Mouse (Mus musculus) heart, adult 2 months (tissue): ENCODE data around the gene Cd4.

ENCODE experiments used
- CTCF ChIP-seq: fragments of 200-600 bp; IDR thresholded peaks from 2 replicates; pipeline ENCODE4 v1.8.1; 2022; ENCODE audit warnings: antibody characterized with exemption, mild to moderate bottlenecking, moderate library complexity
- EP300 ChIP-seq: fragments of 200-500 bp; IDR thresholded peaks from 2 replicates; pipeline ENCODE4 v1.6.1; 2011; ENCODE audit warnings: low read depth, low read length, control low read depth; ENCODE audit not compliant: insufficient read depth
- POLR2A ChIP-seq: fragments of 200-500 bp; IDR thresholded peaks from 2 replicates; pipeline ENCODE4 v1.6.1; 2011; ENCODE audit warnings: mild to moderate bottlenecking, low read depth, low read length, control low read depth; ENCODE audit not compliant: insufficient read depth

GRCm38 (mm10) chr6:124883351-124883750 is 4.7 kb downstream of the Cd4 start:
- no peak for TF ChIP-seq CTCF
- no peak for TF ChIP-seq EP300
- TF ChIP-seq POLR2A, result no peak
